Mouse (Mus musculus): ENCODE measurements around the gene Fsd1l. TPM values are rescaled to one million over a fixed set of nuclear protein-coding genes. Genes with fewer than 3 reads are reported as not detected.

The Fsd1l gene
- polyA plus RNA-seq, 1 experiment from 2014 or later: 1.9 TPM

GRCm38 (mm10) chr4:53749831-53750230 lies 118.6 kb downstream of the Fsd1l start:
- ATAC-seq (ENCODE audit: low read depth): no peak
- Histone ChIP-seq H3K9me3 (replicated peaks; ENCODE audit: control insufficient read depth, low read length) (no peaks in the 10 kb centered on the region), H3K9ac (ENCODE audit: low read depth, low read length) (no peak overlapping the region), H3K4me2 (ENCODE audit: low read depth, low read length) (no peak overlapping the region), H3K27me3 (ENCODE audit: control insufficient read depth, insufficient read depth, low read depth, low read length) (no peaks in the 10 kb centered on the region), H3K4me3 (ENCODE audit: low read depth, low read length) (no peak overlapping the region), H3K36me3 (ENCODE audit: control insufficient read depth, insufficient read depth) (no peaks in the 10 kb centered on the region; the same call in 1 of the 2 replicates), H3K27ac (ENCODE audit: low read length) (no peak overlapping the region), H3K4me1 (ENCODE audit: control insufficient read depth, low read depth, low read length) (no peaks in the 10 kb centered on the region)

GRCm38 (mm10) chr4:53750391-53751120 lies 119.3 kb downstream of the Fsd1l start:
- no peak overlapping the region for H3K9ac ChIP-seq (ENCODE audit: low read depth, low read length)
- no peaks in the 10 kb centered on the region; the same call in 1 of the 2 replicates for H3K36me3 ChIP-seq (ENCODE audit: control insufficient read depth, insufficient read depth)
- H3K4me2 ChIP-seq (ENCODE audit: low read depth, low read length): no peak overlapping the region
- no peaks in the 10 kb centered on the region for H3K27me3 ChIP-seq (ENCODE audit: control insufficient read depth, insufficient read depth, low read depth, low read length)
- no peak overlapping the region for H3K27ac ChIP-seq (ENCODE audit: low read length)
- no peak for ATAC-seq (ENCODE audit: low read depth)
- 70% methylated on average over 16 of the region's 16 CpGs for WGBS (ENCODE audit: insufficient replicate concordance)
- H3K4me1 ChIP-seq (ENCODE audit: control insufficient read depth, low read depth, low read length): no peaks in the 10 kb centered on the region
- H3K4me3 ChIP-seq (ENCODE audit: low read depth, low read length): no peak overlapping the region
- H3K9me3 ChIP-seq (replicated peaks; ENCODE audit: control insufficient read depth, low read length): no peaks in the 10 kb centered on the region

Other genes with a start within 250 kb of the Fsd1l start
- 7.3 and 9.7 TPM in 2 replicates for gene Slc44a1, start 191.1 kb upstream of the Fsd1l start, polyA plus RNA-seq (2015; fragmentation: Nextera tagmentation; extraction: Ambion mirVana)
- 3.4 and 3.6 TPM in 2 replicates for gene Fktn, start 82.5 kb downstream of the Fsd1l start, polyA plus RNA-seq (2015; fragmentation: Nextera tagmentation; extraction: Ambion mirVana)
- not detected in 2 replicates for gene Tal2, start 148.2 kb downstream of the Fsd1l start, polyA plus RNA-seq (2015; fragmentation: Nextera tagmentation; extraction: Ambion mirVana)
- gene Tmem38b, start 194.6 kb downstream of the Fsd1l start, polyA plus RNA-seq (2015; fragmentation: Nextera tagmentation; extraction: Ambion mirVana): 7.0 and 7.2 TPM in 2 replicates